Mouse (Mus musculus): ENCODE results near the gene Lix1l. TPM values are rescaled to one million over a fixed set of nuclear protein-coding genes. Genes with fewer than 3 reads are reported as not detected.
"Not testable (repeated sequence)": the region's sequence is repeated elsewhere in the genome, so short reads cannot be mapped to it uniquely, and the experiment has no call there.

Lix1l gene
- total RNA-seq, 1 experiment from 2014 or later, result 0.95 TPM

DNA sequence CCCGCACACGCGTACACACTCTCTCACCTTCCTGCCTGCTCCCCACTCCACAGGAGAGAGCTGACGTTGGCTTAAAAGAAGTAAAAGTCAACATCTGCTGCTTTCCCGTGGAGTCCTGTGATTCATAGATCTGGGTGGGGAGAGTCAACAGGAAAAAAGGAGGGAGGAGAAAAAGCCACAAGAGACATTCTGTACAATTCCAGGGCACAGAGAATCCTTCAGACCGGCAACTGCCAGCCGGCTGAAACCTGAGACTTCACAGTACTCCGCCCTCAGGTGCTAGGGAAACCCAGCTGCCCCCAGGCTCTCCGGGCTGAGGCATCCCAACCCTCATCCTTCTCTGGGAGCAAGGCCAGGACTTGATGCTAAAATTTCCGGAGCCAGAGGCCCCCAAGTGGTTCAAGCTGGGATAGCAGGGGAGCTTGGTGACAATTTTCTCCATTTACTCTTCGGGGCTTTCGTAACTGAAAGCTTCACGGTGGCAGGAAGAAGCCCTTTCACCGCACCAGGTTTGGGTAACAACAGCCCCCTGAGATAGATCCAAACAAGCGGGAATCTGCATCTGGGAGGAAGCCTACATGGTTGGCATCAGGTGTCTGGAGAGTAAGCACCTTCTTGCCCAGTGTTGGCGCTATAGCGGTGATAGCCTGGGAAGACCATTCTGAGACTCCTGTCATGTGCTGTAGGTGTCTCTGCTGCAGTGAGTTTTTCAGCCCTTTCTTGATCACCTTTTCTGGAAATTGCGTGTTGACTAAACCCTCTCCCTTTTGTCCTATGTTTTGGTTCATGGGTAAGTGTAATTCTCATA, 62.7 kb downstream of the Lix1l start:
- ATAC-seq (replicated peaks; ENCODE audit: insufficient number of reproducible peaks, low FRiP score, low TSS enrichment, poor library complexity, severe bottlenecking), result peak; percentile 54; the same call in 1 of the 2 replicates

DNA sequence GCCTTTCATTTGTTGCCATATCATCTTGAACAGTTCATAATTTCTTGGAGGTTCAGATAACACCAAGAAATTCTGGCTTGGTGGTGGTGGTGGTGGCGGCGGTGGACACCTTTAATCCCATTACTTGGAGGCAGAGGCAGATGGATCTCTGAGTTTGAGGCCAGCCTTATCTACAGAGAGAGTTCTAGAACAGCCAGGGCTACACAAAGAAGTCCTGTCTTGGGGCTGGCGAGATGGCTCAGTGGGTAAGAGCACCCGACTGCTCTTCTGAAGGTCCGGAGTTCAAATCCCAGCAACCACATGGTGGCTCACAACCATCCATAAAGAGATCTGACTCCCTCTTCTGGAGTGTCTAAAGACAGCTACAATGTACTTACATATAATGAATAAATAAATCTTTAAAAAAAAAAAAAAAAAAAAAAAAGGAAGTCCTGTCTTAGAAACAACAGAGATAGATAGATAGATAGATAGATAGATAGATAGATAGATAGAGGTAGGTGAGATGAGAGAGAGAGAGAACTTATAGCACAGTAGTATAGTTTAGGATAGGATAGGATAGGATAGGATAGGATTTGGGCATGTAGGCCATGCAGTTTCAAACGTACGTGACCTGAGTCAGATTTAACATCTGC, 64.9 kb downstream of the Lix1l start:
- ATAC-seq (replicated peaks; ENCODE audit: insufficient number of reproducible peaks, low FRiP score, low TSS enrichment, poor library complexity, severe bottlenecking), result not testable (repeated sequence)

DNA sequence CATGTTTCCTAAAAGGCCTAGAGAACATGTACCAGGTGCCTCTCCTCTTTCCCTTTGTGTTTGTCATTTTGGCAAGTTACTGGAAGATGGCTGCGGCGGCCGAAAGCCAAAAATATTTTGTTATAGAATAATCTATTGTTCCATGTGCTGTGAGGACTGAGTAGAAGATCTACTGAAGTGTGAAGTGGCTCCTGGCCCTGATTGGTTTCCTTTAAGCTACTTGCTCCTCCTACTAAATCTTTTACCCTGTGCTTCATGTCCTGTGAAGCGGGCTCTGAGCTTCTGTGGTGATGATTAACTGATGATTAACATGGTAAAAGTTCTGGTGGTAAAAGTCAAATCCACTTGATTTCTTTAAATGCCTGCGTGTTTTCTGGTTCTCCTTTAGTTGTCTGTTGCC, 66.0 kb downstream of the Lix1l start:
- ATAC-seq (replicated peaks; ENCODE audit: insufficient number of reproducible peaks, low FRiP score, low TSS enrichment, poor library complexity, severe bottlenecking), result no peak

DNA sequence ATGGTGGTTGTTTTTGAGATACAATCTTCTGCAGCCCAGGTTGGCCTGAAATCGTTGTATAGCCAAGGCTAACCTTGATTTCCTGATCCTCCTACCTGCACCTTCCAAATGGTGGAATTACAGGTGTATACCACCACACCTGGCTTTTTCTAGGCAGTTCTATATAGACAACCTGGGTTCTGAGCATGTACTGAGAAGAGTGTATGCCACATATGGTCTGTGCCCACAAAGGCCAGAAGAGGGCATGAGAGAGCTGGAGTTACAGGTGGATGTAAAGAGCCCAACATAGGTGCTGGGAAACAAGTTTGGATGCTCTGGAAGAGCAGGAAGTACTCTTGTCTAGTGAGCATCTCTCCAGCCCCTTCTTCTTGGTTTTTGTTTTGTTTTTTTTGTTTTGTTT, 66.4 kb downstream of the Lix1l start:
- ATAC-seq (replicated peaks; ENCODE audit: insufficient number of reproducible peaks, low FRiP score, low TSS enrichment, poor library complexity, severe bottlenecking), result no peak

DNA sequence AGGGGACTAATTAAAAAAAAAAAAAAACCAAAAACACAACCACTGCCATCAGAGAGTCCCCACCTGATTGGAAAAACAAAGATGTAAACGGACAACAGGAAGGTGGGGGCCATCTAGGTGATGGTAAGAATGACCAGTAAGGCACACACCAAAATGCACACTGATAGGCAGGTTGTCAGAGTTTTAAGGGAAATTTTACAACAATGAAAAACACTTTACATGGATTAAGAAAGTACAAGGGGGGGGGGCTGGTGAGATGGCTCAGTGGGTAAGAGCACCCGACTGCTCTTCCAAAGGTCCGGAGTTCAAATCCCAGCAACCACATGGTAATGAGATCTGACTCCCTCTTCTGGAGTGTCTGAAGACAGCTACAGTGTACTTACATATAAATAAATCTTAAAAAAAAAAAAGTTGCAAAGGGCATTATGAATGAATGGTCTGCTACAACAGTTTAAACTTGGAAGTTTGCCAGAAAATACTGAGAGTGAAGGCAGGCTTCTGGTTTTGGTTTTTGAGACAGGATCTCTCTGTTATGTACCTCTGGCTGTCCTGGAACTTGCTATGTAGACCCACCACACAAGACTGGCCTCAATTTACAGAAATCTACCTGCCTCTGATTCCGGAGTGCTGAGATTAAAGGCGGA, 67.6 kb downstream of the Lix1l start:
- ATAC-seq (replicated peaks; ENCODE audit: insufficient number of reproducible peaks, low FRiP score, low TSS enrichment, poor library complexity, severe bottlenecking), result no peak

DNA sequence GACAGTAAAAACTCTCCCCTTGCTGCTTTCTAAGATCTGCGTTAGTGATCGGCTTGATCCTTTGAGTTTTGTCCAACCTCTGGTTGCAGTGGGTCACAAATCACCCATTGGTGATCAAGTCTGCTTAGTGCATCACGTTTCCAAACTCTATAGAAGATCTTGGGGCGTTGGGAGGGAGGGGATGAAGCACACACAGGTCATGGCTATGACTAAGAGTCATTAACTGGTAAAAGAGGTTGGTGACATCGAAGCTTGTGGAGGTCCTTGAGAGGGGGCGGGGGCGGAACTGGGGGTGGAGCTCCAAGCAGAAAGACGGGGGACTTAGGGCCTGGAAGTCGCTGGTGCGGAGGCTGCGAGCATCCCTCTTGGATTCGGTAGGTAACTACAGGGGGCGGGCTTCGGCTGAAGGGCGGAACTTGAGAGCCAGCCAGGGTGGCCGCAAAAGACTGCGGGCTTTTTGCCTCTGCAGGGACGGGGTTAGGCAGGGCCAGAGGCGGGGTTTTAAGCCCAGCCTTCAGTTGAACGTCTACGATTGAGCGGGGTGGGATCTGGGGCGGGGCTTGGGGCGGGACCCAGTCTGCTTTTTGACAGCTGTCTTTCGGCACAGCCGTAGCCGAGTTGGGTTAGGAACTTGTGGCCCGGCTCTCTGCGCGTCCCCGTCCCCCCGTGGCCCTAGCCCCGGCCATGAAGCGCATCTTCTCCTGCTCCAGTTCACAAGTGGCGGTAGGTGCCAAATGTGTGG, 68.9 kb downstream of the Lix1l start, which contains the start of gene Ankrd35:
Gene Ankrd35, plus strand, starts transcription at position 405 of the 742 bp plus-strand sequence.
- peak; percentile 96 for ATAC-seq (replicated peaks; ENCODE audit: insufficient number of reproducible peaks, low FRiP score, low TSS enrichment, poor library complexity, severe bottlenecking)

DNA sequence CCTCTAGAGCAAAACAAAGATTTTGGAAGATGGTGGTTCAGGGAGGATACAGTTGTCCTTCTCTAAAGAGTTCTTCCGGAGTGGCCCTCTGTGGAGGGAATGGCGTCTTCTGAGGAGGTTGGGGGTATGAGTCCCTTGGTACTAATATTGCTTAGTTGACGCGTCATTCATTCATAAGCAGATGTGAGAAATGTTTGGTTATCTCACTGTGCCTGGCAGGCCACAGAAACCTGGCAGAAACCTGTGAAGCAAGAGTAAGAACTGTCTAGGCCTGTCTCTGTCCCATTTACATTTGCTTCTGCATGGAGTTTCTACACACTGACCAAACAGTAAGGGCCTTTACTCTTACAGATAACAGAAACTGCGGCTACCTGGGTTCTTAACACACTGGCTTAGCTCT, 70.6 kb downstream of the Lix1l start:
- ATAC-seq (replicated peaks; ENCODE audit: insufficient number of reproducible peaks, low FRiP score, low TSS enrichment, poor library complexity, severe bottlenecking), result no peak

DNA sequence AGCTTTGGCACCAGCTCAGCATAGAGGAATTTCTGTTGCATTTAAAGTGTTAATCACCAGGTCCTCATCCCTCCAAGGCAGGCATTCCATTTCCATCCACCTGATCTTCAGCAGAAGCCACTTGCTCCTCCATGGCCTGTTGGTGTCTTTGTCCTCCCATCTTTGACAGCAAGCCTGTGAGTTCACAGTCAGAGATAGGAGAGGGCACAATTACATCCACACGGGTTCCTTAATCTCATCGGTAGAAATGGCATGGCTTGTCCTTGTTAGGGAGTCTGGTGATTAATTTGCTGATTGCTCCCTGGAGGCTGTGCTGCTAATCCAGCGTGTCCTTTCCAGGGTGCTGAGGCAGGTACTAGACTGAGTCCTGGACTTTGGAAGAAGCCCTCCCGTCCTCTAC, 72.6 kb downstream of the Lix1l start:
- no peak for ATAC-seq (replicated peaks; ENCODE audit: insufficient number of reproducible peaks, low FRiP score, low TSS enrichment, poor library complexity, severe bottlenecking)

DNA sequence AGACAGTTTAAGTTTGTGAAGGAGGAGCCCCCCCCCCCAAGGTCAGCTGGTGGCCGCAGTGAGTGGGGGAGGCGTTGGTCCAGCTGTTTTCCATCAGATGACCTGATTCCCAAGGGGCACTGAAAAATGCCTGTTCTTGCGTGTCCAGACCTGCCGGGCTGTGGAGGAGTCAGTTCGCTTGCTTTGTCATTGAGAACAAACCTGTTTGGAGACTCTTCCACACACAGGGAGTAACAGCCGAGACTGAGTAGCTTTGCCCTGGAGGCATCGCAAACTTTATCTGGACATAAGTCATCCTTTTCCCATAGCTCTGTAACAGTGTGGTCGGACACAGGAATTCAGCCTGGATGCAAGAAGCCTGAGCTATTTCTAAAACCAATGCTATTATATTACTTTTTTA, 73.5 kb downstream of the Lix1l start:
- no peak for ATAC-seq (replicated peaks; ENCODE audit: insufficient number of reproducible peaks, low FRiP score, low TSS enrichment, poor library complexity, severe bottlenecking)

DNA sequence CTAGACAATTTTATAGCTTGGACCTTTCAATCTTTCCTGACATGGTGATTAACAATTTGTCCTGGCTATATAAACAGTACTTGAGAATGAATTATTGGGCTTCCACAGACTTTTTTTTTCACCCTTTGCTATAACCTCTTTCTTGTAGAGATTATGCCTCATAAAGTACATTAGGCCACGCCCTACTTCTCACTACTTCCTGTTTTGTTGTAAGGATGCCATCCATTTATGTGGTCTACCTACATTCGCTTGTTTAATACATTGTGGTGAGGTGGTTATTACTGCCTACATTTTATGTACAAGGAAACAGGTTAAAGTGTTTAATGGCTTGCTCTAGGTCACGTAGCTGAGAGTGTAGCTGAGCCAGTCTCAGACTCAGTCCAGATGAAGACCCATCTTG, 74.2 kb downstream of the Lix1l start:
- ATAC-seq (replicated peaks; ENCODE audit: insufficient number of reproducible peaks, low FRiP score, low TSS enrichment, poor library complexity, severe bottlenecking), result no peak

DNA sequence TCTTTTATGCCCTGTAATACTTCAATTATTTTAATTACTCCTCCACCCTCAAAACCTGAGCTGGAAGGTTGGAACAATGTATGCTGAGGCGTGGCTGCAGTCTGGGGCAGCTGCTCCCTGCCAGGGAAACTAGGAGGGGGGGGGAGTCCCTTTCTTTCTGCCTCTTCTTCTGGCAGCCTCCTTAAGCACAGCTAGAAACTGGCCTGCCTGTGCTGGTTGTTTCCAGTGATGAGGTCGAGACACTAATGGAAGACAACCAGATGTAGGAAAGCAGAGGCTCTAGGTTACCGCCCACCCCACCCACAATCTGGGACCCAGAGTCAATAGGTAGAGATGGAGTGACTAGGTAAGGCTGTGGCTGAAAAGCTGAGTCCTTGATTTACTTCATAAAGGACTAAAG, 74.7 kb downstream of the Lix1l start:
- no peak for ATAC-seq (replicated peaks; ENCODE audit: insufficient number of reproducible peaks, low FRiP score, low TSS enrichment, poor library complexity, severe bottlenecking)

Other genes starting within 250 kb of the Lix1l start
- gene BC107364, start 148.8 kb upstream of the Lix1l start, total RNA-seq (2017), result not detected in 3 replicates
- 0.64 TPM in 1 of 3 replicates, not detected in the others for gene Hfe2, start 76.0 kb upstream of the Lix1l start, total RNA-seq (2017)
- 575 to 636 TPM (median 578 TPM) in 3 replicates for gene Txnip, start 43.2 kb upstream of the Lix1l start, total RNA-seq (2017)
- not detected in 3 replicates for gene Gm16253, start 24.2 kb upstream of the Lix1l start, total RNA-seq (2017)
- gene Polr3gl, start 7.0 kb upstream of the Lix1l start, total RNA-seq (2017), result 75.3 to 86.8 TPM (median 84.0 TPM) in 3 replicates
- gene Ankrd34a, start 4.5 kb upstream of the Lix1l start, total RNA-seq (2017), result not detected in 3 replicates
- gene Rbm8a, start 28.8 kb downstream of the Lix1l start, total RNA-seq (2017), result 41.2 to 53.1 TPM (median 49.7 TPM) in 3 replicates
- 11.2 to 27.1 TPM (median 22.5 TPM) in 3 replicates for gene Pex11b, start 34.2 kb downstream of the Lix1l start, total RNA-seq (2017)
- 0.19 TPM in 1 of 3 replicates, not detected in the others for gene Gm42957, start 34.3 kb downstream of the Lix1l start, total RNA-seq (2017)
- 0.21 to 1.2 TPM (median 0.38 TPM) in 3 replicates for gene Itga10, start 44.4 kb downstream of the Lix1l start, total RNA-seq (2017)
- 0.21 to 0.68 TPM (median 0.38 TPM) in 3 replicates for gene Ankrd35, start 69.0 kb downstream of the Lix1l start, total RNA-seq (2017)
- 6.2 to 29.1 TPM (median 14.9 TPM) in 3 replicates for gene Pias3, start 95.2 kb downstream of the Lix1l start, total RNA-seq (2017)
- gene Nudt17, start 107.4 kb downstream of the Lix1l start, total RNA-seq (2017), result 0.57 to 2.7 TPM in 2 of 3 replicates, not detected in the other
- 39.3 to 48.7 TPM (median 39.7 TPM) in 3 replicates for gene Polr3c, start 126.5 kb downstream of the Lix1l start, total RNA-seq (2017)
- 118 to 123 TPM (median 119 TPM) in 3 replicates for gene Rnf115, start 126.5 kb downstream of the Lix1l start, total RNA-seq (2017)
- 0.39 TPM in 1 of 3 replicates, not detected in the others for gene Pdzk1, start 228.1 kb downstream of the Lix1l start, total RNA-seq (2017)
- gene Cd160, start 228.2 kb downstream of the Lix1l start, total RNA-seq (2017), result 1.3 to 22.5 TPM (median 7.6 TPM) in 3 replicates